Mouse (Mus musculus): ENCODE results near the gene Galns.

DNA sequence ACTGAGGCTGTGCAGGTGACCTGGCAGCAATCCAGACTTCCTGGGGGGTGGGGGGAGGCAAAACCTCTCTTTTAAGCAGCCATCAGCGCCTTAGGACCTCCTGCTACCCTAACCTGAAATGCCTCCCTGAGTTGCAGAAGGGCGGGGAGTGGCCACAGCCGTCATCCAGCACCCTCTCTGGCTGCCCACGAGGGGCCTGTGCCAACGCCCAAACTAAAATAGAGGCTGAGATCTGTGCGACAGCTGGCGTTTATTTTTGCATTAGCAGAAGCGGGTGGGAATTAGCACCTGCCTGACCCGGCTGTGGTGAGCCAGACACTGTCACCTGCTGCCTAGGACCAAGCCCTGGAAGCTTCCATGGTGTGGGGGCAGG is 25.5 kb upstream of the Galns start:
- TF ChIP-seq CTCF (IDR thresholded peaks at IDR 0.05; ENCODE audit: insufficient read depth, low read depth, low read length) (no peak), POLR2A (IDR thresholded peaks at IDR 0.05; ENCODE audit: insufficient read depth, low read depth, low read length) (no peak)

Data from olfactory bulb, adult 2 months (tissue).